Mouse (Mus musculus) neural tube, embryonic 15.5 days (tissue): ENCODE results near the gene Ppm1n. TPM values are rescaled to one million over a fixed set of nuclear protein-coding genes. Genes with fewer than 3 reads are reported as not detected.
A peak's percentile ranks its signal among the peaks of the same experiment; 100 is the strongest.

Source experiments
- ATAC-seq: fragments of 200-750 bp; cut with Nextera tagmentation; 2 replicates; pipeline ENCODE4 v1.8.0; 2017; ENCODE audit warnings: mild to moderate bottlenecking, moderate TSS enrichment, moderate library complexity; ENCODE audit not compliant: low FRiP score
- H3K27ac ChIP-seq: fragments of 300-500 bp; sonication (generic); replicated peaks from 2 replicates; pipeline ENCODE4 v1.5.1; 2015; ENCODE audit warnings: mild to moderate bottlenecking, inconsistent platforms
- H3K27me3 ChIP-seq: fragments of 300-500 bp; sonication (generic); replicated peaks from 2 replicates; pipeline ENCODE4 v1.6.1; 2015; ENCODE audit warnings: inconsistent platforms
- H3K36me3 ChIP-seq: fragments of 300-500 bp; sonication (generic); 2 replicates; pipeline ENCODE4 v1.6.1; 2015; ENCODE audit warnings: inconsistent platforms
- H3K4me1 ChIP-seq: fragments of 300-500 bp; sonication (generic); 2 replicates; pipeline ENCODE4 v1.6.1; 2015; ENCODE audit warnings: inconsistent platforms
- H3K4me2 ChIP-seq: fragments of 300-500 bp; sonication (generic); 2 replicates; pipeline ENCODE4 v1.6.1; 2015; ENCODE audit warnings: inconsistent platforms, mild to moderate bottlenecking, moderate library complexity
- H3K4me3 ChIP-seq: fragments of 300-500 bp; sonication (generic); replicated peaks from 2 replicates; pipeline ENCODE4 v1.5.1; 2015; ENCODE audit warnings: mild to moderate bottlenecking, inconsistent platforms
- H3K9ac ChIP-seq: fragments of 300-500 bp; sonication (generic); replicated peaks from 2 replicates; pipeline ENCODE4 v1.6.1; 2015; ENCODE audit warnings: mild to moderate bottlenecking, inconsistent platforms
- H3K9me3 ChIP-seq: fragments of 300-500 bp; sonication (generic); replicated peaks from 2 replicates; pipeline ENCODE4 v1.6.1; 2016; ENCODE audit warnings: inconsistent platforms
- WGBS: fragments of 180-500 bp; shearing (Covaris S2); methylation state at CpG from one replicate; pipeline ENCODE4 v1.1.7; 2015; ENCODE audit warnings: mixed read lengths; 5-methylcytosine and 5-hydroxymethylcytosine counted together
- polyA plus RNA-seq: library from polyadenylated mRNA; unstranded; fragments of >200 nt; fragmentation: Nextera tagmentation; extraction: Ambion mirVana; gene quantifications from 2 replicates; pipeline ENCODE4 v1.2.1, GENCODE M21; 2015

Gene Ppm1n
- polyA plus RNA-seq, 1 experiment from 2014 or later = 1.3 TPM

DNA sequence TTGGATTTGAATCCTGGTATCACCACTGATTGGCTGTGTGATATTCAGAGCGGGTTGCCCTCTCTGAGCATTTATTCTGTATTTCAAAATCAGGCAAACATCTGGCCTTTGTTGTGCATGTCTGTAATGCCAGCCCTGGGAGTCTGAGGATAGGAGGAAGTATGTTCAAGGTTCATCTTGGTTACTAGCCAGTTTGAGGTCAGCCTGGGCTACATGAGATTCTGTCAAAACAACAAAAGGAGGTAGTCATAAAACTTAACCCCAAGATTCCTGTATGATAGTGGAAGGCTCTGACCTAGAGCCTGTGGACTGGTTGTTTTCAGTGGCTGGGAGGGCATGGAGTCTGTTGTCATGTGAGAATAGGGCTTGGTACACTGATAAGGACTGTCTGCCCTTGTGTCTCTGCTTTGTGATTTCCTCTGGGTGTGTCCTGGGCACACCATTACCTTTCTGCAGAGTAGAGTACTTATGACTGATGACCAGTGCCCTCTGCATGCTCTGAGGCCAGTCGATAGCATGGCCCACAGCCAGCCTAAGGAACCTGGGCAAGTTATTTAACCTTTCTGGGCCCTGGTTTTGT is 44.7 kb downstream of the Ppm1n start:
- Histone ChIP-seq H3K36me3 (peaks cover 3% of the 10 kb centered on the region; the same call in 1 of the 2 replicates), H3K9me3 (no peaks in the 10 kb centered on the region), H3K27ac (no peak overlapping the region), H3K27me3 (no peaks in the 10 kb centered on the region), H3K4me1 (peaks cover 27% of the 10 kb centered on the region), H3K4me2 (no peak overlapping the region), H3K9ac (no peak overlapping the region), H3K4me3 (no peak overlapping the region)
- 92% methylated on average over 2 of the region's 2 CpGs for WGBS
- no peak for ATAC-seq

DNA sequence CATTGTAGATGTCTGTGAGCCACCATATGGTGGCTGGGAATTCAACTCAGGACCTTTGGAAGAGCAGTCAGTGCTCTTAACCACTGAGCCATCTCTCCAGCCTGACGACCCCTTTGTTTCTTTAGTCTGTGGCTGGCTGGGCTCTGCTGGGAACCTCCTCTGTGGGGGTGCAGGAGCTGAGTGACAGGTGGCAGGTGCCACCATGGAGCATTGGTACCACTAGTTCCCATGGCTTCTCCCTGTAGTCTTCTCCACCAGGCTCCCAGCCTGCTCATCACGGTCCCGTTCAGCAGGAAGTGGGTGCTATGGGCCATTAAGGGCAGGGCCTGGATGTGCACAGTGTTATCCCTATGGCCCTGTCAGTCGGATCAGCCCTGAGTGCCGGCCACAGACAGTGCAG is 45.2 kb downstream of the Ppm1n start:
- Histone ChIP-seq H3K4me3 (no peak overlapping the region), H3K36me3 (peaks cover 3% of the 10 kb centered on the region; the same call in 1 of the 2 replicates), H3K27ac (no peak overlapping the region), H3K9me3 (no peaks in the 10 kb centered on the region), H3K27me3 (no peaks in the 10 kb centered on the region), H3K4me2 (no peak overlapping the region), H3K4me1 (peaks cover 29% of the 10 kb centered on the region), H3K9ac (no peak overlapping the region)
- WGBS = 79% methylated on average over 5 of the region's 5 CpGs
- no peak for ATAC-seq

DNA sequence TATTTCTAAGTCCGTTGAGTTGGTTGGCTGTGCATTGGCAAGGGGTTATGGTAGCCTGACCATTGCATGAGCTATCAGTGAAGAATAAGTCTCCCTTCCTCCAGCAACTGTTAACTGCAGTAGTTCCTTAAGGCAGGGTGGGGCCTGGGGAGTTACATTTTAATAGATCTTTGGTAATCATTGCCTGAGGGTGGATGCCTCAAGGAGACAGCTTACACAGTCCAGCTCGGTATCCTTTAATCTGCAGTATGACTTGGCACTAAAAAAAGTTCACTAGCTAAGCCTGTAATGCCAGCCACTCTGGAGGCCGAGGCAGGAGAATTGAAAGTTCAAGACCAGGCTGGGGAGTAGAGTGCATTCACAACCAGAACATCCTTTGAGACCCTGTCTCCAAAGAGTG is 48.0 kb downstream of the Ppm1n start:
- Histone ChIP-seq H3K4me2 (no peak overlapping the region), H3K4me1 (peaks cover 34% of the 10 kb centered on the region), H3K9me3 (no peaks in the 10 kb centered on the region), H3K27ac (no peak overlapping the region), H3K36me3 (peaks cover 3% of the 10 kb centered on the region; the same call in 1 of the 2 replicates), H3K9ac (no peak overlapping the region), H3K4me3 (no peak overlapping the region), H3K27me3 (no peaks in the 10 kb centered on the region)
- WGBS = 96% methylated on average over 3 of the region's 3 CpGs
- ATAC-seq = no peak

DNA sequence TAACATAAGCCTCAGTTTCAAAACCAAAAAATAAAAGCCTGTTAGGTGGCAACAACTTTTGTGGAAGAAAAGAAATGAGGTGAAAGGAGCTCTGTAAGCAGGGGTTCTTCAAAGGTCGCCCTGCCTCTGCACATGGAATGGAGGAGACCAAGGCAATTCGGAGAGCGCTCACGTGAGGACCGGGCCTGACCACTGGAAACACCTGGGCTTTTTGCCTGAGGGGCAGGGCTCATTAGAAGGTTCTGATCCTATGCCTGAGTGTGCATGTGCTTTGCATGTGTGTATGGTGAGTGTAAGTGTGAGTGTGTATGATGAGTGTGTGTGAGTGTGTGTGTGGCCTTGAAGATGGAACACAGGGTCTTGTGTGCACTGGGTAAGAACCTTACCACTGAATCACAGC is 49.0 kb downstream of the Ppm1n start:
- ATAC-seq = no peak
- Histone ChIP-seq H3K27me3 (no peaks in the 10 kb centered on the region), H3K9ac (peak overlapping the region; percentile 26; the same call in 1 of the 2 replicates), H3K4me3 (no peak overlapping the region), H3K4me1 (peaks cover 30% of the 10 kb centered on the region), H3K9me3 (no peaks in the 10 kb centered on the region), H3K27ac (no peak overlapping the region), H3K36me3 (peaks cover 3% of the 10 kb centered on the region; the same call in 1 of the 2 replicates), H3K4me2 (no peak overlapping the region)
- WGBS = 95% methylated on average over 5 of the region's 5 CpGs

DNA sequence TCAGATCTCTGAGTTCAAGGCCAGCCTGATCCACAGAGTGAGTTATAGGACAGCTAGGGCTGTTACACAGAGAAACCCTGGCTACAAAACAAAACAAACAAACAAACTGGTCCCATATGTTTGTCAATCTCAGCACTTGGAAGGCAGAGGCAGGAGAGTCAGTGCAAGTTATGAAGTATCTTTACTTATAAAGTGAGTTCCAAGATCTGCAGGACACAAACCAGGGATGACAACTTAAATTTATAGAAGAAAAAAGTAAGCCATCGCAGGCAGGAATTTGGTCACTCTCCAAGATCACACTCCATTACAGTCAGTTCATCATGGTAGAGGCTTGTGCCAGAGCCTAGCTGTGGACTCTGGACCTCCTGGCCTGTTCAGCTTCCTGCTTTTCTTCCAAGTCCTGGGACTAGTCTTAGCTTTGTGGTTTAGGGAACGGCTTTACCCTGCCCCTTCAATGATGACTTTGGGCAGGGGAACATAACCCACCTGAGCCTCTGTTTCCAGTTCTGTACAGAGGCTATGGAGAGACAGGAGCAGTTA is 49.8 kb downstream of the Ppm1n start:
- WGBS = 98% methylated on average over 2 of the region's 2 CpGs
- Histone ChIP-seq H3K9ac (peak overlapping the region; percentile 26), H3K4me1 (peaks cover 28% of the 10 kb centered on the region), H3K9me3 (no peaks in the 10 kb centered on the region), H3K36me3 (peaks cover 3% of the 10 kb centered on the region; the same call in 1 of the 2 replicates), H3K4me3 (no peak overlapping the region), H3K4me2 (peak overlapping the region; percentile 90), H3K27me3 (no peaks in the 10 kb centered on the region), H3K27ac (no peak overlapping the region)
- no peak for ATAC-seq

DNA sequence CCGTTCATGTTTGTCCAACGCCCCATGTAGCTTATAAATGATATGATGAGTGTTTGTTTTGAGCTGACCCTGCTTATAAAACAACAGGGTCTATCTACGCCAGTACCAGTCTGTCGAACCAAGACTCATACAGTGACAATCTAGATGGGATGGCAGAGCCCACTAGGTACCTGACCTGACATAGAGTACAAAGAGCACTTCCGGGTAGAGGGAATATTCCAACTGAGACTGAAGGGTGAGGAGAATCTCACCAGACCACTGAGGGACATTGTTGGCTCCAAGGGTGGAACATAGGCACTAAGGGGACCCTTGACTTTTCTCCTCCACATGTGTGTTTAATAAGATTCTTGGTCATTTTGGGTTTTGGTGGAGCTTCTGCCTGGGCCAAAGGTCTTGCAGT is 50.5 kb downstream of the Ppm1n start:
- peaks cover 3% of the 10 kb centered on the region; the same call in 1 of the 2 replicates for H3K36me3 ChIP-seq
- H3K9me3 ChIP-seq = no peaks in the 10 kb centered on the region
- 45% methylated on average over 5 of the region's 5 CpGs for WGBS
- H3K4me3 ChIP-seq = peak overlapping the region; percentile 61
- ATAC-seq = no peak
- H3K27ac ChIP-seq = peak overlapping the region; percentile 100
- peaks cover 28% of the 10 kb centered on the region for H3K4me1 ChIP-seq
- H3K27me3 ChIP-seq = no peaks in the 10 kb centered on the region
- peak overlapping the region; percentile 54 for H3K9ac ChIP-seq
- peak overlapping the region; percentile 90 for H3K4me2 ChIP-seq

DNA sequence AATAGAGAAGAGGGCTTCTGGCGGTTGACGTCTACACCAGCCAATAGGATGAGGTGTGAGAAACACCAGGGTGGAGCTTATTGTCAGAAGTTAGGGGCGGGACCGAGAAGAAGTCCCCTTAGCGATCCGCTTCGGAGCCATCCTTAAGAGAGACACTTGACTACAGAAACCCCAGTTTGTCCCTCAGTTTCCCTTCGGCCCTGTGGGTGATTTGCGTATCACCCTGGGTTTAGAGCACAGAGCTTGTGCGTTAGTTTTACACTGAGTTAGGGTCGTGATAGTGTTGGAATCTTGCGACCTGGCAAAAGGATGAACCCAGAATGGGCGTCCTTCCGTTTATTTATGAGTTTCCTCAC is 51.1 kb downstream of the Ppm1n start:
- Histone ChIP-seq H3K4me3 (peak overlapping the region; percentile 61), H3K9ac (peak overlapping the region; percentile 54), H3K9me3 (no peaks in the 10 kb centered on the region), H3K4me2 (peak overlapping the region; percentile 90), H3K36me3 (peaks cover 3% of the 10 kb centered on the region; the same call in 1 of the 2 replicates), H3K4me1 (peaks cover 28% of the 10 kb centered on the region), H3K27me3 (no peaks in the 10 kb centered on the region), H3K27ac (peak overlapping the region; percentile 100)
- no peak for ATAC-seq
- WGBS = under 1% methylated on average over 14 of the region's 14 CpGs

DNA sequence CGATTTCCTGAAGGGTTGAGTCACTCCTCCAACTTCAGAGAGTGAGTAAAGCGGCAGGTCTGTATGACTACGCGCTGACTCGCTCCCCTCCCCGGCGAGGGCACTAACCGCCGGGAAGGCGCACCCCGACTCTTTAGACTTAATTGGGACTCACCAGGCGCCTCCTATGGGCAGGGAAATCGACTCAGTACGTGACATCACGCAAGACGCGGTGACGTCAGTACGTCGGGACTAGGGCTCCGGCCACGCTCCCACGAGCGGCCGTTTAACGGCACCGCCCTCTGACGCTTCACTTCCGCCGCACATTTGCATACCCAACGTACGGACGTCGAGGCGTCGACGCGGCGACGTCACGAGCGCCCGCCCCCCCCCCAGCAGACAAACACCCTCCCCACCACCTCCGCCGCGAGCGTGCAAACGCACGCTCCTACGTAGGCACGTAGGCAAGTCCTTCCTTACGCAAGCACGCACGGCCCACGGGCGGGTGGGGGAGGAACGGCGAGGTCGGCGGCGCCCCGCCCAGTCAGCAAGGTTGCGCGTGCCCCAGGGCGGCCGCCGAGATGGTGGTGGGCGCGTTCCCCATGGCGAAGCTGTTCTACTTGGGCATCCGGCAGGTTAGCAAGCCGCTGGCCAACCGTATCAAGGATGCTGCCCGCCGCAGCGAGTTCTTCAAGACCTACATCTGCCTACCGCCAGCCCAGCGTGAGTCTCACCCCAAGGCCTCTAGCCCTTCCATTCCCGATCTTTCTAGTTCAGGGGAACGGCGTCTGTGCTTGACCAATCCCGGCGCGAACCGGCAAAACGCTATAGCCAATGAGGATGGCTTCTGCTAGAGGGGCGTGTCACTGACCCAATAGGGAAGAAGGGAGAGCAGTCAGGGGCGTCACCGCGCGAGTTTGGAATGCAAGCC is 51.7 kb downstream of the Ppm1n start, which contains the start of gene Opa3:
TSS of gene Opa3 (plus strand) at position 452 of the 910 bp plus-strand sequence.
- Histone ChIP-seq H3K4me1 (peaks cover 28% of the 10 kb centered on the region), H3K4me3 (peak within 1 kb of the TSS; percentile 61), H3K9ac (peak within 1 kb of the TSS; percentile 80), H3K27me3 (no peaks in the 10 kb centered on the region), H3K36me3 (peaks cover 3% of the 10 kb centered on the region; the same call in 1 of the 2 replicates), H3K9me3 (no peaks in the 10 kb centered on the region), H3K4me2 (peak within 1 kb of the TSS; percentile 90), H3K27ac (peak within 1 kb of the TSS; percentile 100)
- under 1% methylated on average over 91 of the region's 91 CpGs for WGBS
- peak; percentile 96 for ATAC-seq

DNA sequence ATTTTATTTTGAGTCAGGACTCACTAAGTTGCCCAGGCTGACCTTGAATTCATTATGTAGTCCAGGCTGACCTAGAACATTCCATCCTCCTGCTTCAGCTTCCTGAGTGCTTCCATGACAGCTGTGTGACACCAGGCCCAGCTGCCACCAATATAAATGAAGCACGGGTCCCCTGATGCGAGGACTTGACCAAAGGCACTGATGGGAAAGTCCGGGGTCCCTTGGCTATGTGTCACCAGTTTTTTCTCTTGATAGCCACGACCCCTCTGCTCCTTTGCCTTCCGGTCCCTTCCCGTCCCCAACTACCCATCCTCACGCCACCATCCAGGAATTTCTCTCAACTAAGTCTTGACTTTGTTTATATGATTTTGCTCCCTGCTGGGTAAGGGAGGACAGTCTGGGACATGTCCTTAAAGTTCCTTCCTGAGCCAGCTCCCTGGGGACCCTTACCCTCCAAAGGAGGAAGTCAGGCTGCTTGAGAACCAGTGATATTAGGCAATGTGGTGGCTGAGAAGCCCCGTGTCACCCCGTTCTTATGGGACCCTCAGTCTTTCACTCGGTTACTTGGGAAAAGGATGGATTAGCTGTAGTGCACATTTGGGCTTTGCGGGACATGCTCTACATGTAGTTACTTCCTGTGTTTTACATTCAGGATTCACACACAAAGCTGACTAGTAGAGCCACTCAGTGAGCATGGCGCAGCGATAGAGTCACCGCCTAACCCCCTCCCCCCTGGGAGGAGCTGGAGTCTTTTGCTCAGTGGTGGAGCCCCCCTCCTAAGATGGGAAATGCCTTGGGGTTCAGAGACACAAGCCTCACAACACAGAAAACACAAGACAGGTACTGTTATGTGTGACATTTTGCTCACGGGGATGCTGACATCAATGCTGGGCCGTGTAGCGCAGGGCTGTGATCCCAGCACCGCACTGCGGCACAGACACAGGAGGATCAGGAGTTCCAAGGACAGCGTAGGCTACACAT is 52.8 kb downstream of the Ppm1n start:
- ATAC-seq = peak; percentile 22
- H3K27me3 ChIP-seq = no peaks in the 10 kb centered on the region
- H3K4me1 ChIP-seq = peaks cover 28% of the 10 kb centered on the region
- WGBS = 16% methylated on average over 20 of the region's 20 CpGs
- H3K4me3 ChIP-seq = peak overlapping the region; percentile 61
- peak overlapping the region; percentile 90 for H3K4me2 ChIP-seq
- H3K27ac ChIP-seq = peak overlapping the region; percentile 100
- peak overlapping the region; percentile 65 for H3K9ac ChIP-seq
- peaks cover 3% of the 10 kb centered on the region; the same call in 1 of the 2 replicates for H3K36me3 ChIP-seq
- no peaks in the 10 kb centered on the region for H3K9me3 ChIP-seq
